Mouse (Mus musculus): ENCODE data around the gene Ptp4a2. TPM values are rescaled to one million over a fixed set of nuclear protein-coding genes. Genes with fewer than 3 reads are reported as not detected.
A peak's percentile ranks its signal among the peaks of the same experiment; 100 is the strongest.

Gene Ptp4a2
- polyA plus RNA-seq, 1 experiment from 2014 or later = 321 TPM

DNA sequence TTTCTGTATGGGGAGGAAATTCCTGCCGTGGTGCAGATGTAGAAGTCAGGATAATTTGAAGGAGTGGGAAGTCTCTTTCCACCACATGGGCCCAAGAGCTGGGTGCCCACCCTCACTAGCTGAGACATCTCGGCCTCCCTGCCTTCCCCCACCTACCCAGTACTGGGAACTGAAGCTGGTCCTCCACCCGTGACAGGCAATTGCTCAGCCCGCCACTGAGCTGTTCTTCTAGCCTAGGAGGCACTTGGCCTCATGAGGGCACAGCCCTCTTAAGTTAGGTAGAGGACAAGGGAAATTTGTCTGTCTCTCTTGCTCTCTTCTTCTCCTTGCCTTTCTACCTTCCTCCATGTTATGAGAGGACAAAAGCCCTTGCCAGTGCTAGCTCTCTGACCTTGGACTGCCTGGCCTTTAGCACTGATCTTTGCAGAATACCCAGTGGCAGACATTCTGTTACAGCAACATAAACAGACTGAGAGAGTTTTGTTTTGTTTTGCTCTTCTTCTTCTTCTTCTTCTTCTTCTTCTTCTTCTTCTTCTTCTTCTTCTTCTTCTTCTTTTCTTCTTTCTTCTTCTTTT, 68.3 kb downstream of the Ptp4a2 start:
- WGBS = 78% methylated on average over 4 of the region's 4 CpGs
- ATAC-seq = no peak

GRCm38 (mm10) chr4:129880615-129881014, 69.6 kb downstream of the Ptp4a2 start:
- Histone ChIP-seq H3K9ac (ENCODE audit: low read depth, low read length) (no peak overlapping the region), H3K4me3 (ENCODE audit: low read depth, low read length) (no peak overlapping the region), H3K4me2 (replicated peaks; ENCODE audit: low read depth) (no peak overlapping the region), H3K9me3 (ENCODE audit: control insufficient read depth) (no peaks in the 10 kb centered on the region), H3K27me3 (replicated peaks; ENCODE audit: control insufficient read depth, insufficient read depth, low read length) (no peaks in the 10 kb centered on the region), H3K4me1 (replicated peaks; ENCODE audit: control insufficient read depth, insufficient read depth, low read length) (peaks cover 12% of the 10 kb centered on the region; the same call in 1 of the 2 replicates), H3K36me3 (ENCODE audit: control insufficient read depth, insufficient read depth) (no peaks in the 10 kb centered on the region), H3K27ac (ENCODE audit: low read depth, low read length) (no peak overlapping the region)
- ATAC-seq = no peak
- no peak for TF ChIP-seq CTCF (IDR thresholded peaks at IDR 0.05; ENCODE audit: low read depth)
- 72% methylated on average over 7 of the region's 7 CpGs for WGBS

More for the DNA sequence above, 68.3 kb downstream of the Ptp4a2 start:
- Histone ChIP-seq H3K4me1 (replicated peaks; ENCODE audit: control insufficient read depth, insufficient read depth, low read length) (peaks cover 12% of the 10 kb centered on the region; the same call in 1 of the 2 replicates), H3K27me3 (replicated peaks; ENCODE audit: control insufficient read depth, insufficient read depth, low read length) (no peaks in the 10 kb centered on the region), H3K36me3 (ENCODE audit: control insufficient read depth, insufficient read depth) (no peaks in the 10 kb centered on the region), H3K4me3 (ENCODE audit: low read depth, low read length) (no peak overlapping the region), H3K9me3 (ENCODE audit: control insufficient read depth) (no peaks in the 10 kb centered on the region), H3K4me2 (replicated peaks; ENCODE audit: low read depth) (no peak overlapping the region), H3K9ac (ENCODE audit: low read depth, low read length) (no peak overlapping the region), H3K27ac (ENCODE audit: low read depth, low read length) (no peak overlapping the region)
- no peak for TF ChIP-seq CTCF (IDR thresholded peaks at IDR 0.05; ENCODE audit: low read depth)

- Histone ChIP-seq H3K9ac (ENCODE audit: low read depth, low read length) (no peak overlapping the region), H3K4me1 (replicated peaks; ENCODE audit: control insufficient read depth, insufficient read depth, low read length) (peaks cover 12% of the 10 kb centered on the region; the same call in 1 of the 2 replicates), H3K27ac (ENCODE audit: low read depth, low read length) (no peak overlapping the region), H3K9me3 (ENCODE audit: control insufficient read depth) (no peaks in the 10 kb centered on the region), H3K36me3 (ENCODE audit: control insufficient read depth, insufficient read depth) (no peaks in the 10 kb centered on the region), H3K27me3 (replicated peaks; ENCODE audit: control insufficient read depth, insufficient read depth, low read length) (no peaks in the 10 kb centered on the region), H3K4me3 (ENCODE audit: low read depth, low read length) (no peak overlapping the region), H3K4me2 (replicated peaks; ENCODE audit: low read depth) (peak overlapping the region; percentile 45; the same call in 1 of the 2 replicates)
- WGBS = 10% methylated on average over 3 of the region's 3 CpGs
- no peak for ATAC-seq
- TF ChIP-seq CTCF (IDR thresholded peaks at IDR 0.05; ENCODE audit: low read depth) = no peak
Measured at GRCm38 (mm10) chr4:129881661-129882060, 70.6 kb downstream of the Ptp4a2 start.

DNA sequence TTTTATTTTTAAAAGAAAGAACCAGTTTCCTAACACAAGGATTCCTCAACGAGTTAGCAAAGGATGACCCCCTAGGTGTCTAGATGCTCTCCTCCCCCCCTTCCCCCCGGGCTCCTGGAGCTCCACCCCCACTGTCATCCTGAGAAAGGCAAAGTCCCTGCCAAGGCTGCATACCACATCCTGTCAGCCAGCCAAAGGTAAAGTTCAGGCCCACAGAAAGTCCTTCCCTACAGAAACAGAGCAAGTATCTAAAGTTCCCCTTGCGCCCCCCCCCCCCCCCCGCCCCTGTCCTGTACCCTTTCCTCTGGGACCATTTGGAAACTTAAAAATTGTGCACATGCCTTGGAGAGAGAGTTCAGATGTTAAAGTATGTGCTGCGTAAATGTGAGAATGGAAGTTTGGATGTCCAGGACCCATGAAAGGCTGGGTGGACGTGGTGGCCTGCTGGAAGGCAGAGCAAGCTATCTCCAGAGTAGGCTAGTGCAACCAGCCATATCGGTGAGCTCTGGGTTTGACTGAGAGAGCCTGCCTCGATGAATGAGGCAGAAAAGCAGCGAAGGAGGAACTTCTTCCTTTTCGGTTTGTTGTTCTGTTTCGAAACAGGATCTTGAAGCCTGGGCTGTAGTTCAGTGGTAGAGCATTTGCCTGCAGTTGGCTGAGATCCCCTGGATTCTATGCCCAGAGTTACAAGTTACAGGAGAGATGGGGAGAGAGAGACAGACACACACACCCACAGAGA, 71.7 kb downstream of the Ptp4a2 start:
- no peaks in the 10 kb centered on the region for H3K27me3 ChIP-seq (replicated peaks; ENCODE audit: control insufficient read depth, insufficient read depth, low read length)
- no peak overlapping the region for H3K4me3 ChIP-seq (ENCODE audit: low read depth, low read length)
- peak; percentile 23; the same call in 1 of the 2 replicates for ATAC-seq
- peak overlapping the region; percentile 66; the same call in 1 of the 2 replicates for H3K27ac ChIP-seq (ENCODE audit: low read depth, low read length)
- 25% methylated on average over 11 of the region's 11 CpGs for WGBS
- TF ChIP-seq CTCF (IDR thresholded peaks at IDR 0.05; ENCODE audit: low read depth) = no peak
- H3K9ac ChIP-seq (ENCODE audit: low read depth, low read length) = no peak overlapping the region
- 0 out of 2 replicates have a peak, but pooled peaks cover 12% of the 10 kb centered on the region for H3K4me1 ChIP-seq (replicated peaks; ENCODE audit: control insufficient read depth, insufficient read depth, low read length)
- H3K9me3 ChIP-seq (ENCODE audit: control insufficient read depth) = no peaks in the 10 kb centered on the region
- H3K4me2 ChIP-seq (replicated peaks; ENCODE audit: low read depth) = peak overlapping the region; percentile 45
- H3K36me3 ChIP-seq (ENCODE audit: control insufficient read depth, insufficient read depth) = no peaks in the 10 kb centered on the region

- Histone ChIP-seq H3K27ac (ENCODE audit: low read depth, low read length) (no peak overlapping the region), H3K9ac (ENCODE audit: low read depth, low read length) (no peak overlapping the region)
- 80% methylated on average over 12 of the region's 12 CpGs for WGBS
Measured at GRCm38 (mm10) chr4:129884041-129884930, 73.3 kb downstream of the Ptp4a2 start.

GRCm38 (mm10) chr4:129889661-129890060, 78.6 kb downstream of the Ptp4a2 start:
- Histone ChIP-seq H3K4me2 (replicated peaks; ENCODE audit: low read depth) (no peak overlapping the region), H3K4me3 (ENCODE audit: low read depth, low read length) (no peak overlapping the region), H3K27ac (ENCODE audit: low read depth, low read length) (no peak overlapping the region), H3K9me3 (ENCODE audit: control insufficient read depth) (no peaks in the 10 kb centered on the region), H3K4me1 (replicated peaks; ENCODE audit: control insufficient read depth, insufficient read depth, low read length) (no peaks in the 10 kb centered on the region), H3K9ac (ENCODE audit: low read depth, low read length) (no peak overlapping the region), H3K36me3 (ENCODE audit: control insufficient read depth, insufficient read depth) (no peaks in the 10 kb centered on the region), H3K27me3 (replicated peaks; ENCODE audit: control insufficient read depth, insufficient read depth, low read length) (no peaks in the 10 kb centered on the region)
- WGBS = 84% methylated on average over 10 of the region's 10 CpGs
- no peak for ATAC-seq
- no peak for TF ChIP-seq CTCF (IDR thresholded peaks at IDR 0.05; ENCODE audit: low read depth)

More at GRCm38 (mm10) chr4:129884041-129884930, 73.3 kb downstream of the Ptp4a2 start:
- Histone ChIP-seq H3K27me3 (replicated peaks; ENCODE audit: control insufficient read depth, insufficient read depth, low read length) (no peaks in the 10 kb centered on the region), H3K4me1 (replicated peaks; ENCODE audit: control insufficient read depth, insufficient read depth, low read length) (0 out of 2 replicates have a peak, but pooled peaks cover 10% of the 10 kb centered on the region), H3K9me3 (ENCODE audit: control insufficient read depth) (no peaks in the 10 kb centered on the region), H3K36me3 (ENCODE audit: control insufficient read depth, insufficient read depth) (no peaks in the 10 kb centered on the region), H3K4me3 (ENCODE audit: low read depth, low read length) (no peak overlapping the region), H3K4me2 (replicated peaks; ENCODE audit: low read depth) (no peak overlapping the region)
- ATAC-seq = no peak
- TF ChIP-seq CTCF (IDR thresholded peaks at IDR 0.05; ENCODE audit: low read depth) = no peak
